11 mouse cellular contexts compared by ENCODE assay signal in genomic region chr10:93123310-93123709, GRCm38 (mm10). TPM values are rescaled to one million over a fixed set of nuclear protein-coding genes. Genes with fewer than 3 reads are reported as not detected.
DNase-seq lines count a peak whose midpoint lies in the region; ATAC-seq and TF ChIP-seq lines count a peak whose summit lies in the region.
"Had no signal": no experiment of that assay in that cellular context is flagged by ENCODE, and none has a peak within 500 bp of the region (broad histone marks: within the 10 kb centered on the region; RNA-seq: fewer than 3 reads in every experiment).

No protein-coding gene starts in this region.

- H3K9ac ChIP-seq in intestine, embryonic 15.5 days, result no peak overlapping the region
- H3K9ac ChIP-seq in intestine, embryonic 16.5 days (ENCODE audit: low read depth, low read length), result no peak overlapping the region
- H3K9ac ChIP-seq in stomach, embryonic 15.5 days, result no peak overlapping the region
- no peak overlapping the region for H3K9ac ChIP-seq in stomach, postnatal 0 days (ENCODE audit: low read length)
- no peak overlapping the region for H3K9ac ChIP-seq in heart, postnatal 0 days (replicated peaks; ENCODE audit: low read depth, low read length)
- H3K9ac ChIP-seq: limb, embryonic 12.5 days had no signal

- no peak for TF ChIP-seq CTCF in stomach, postnatal 0 days (IDR thresholded peaks at IDR 0.05; ENCODE audit: low read depth)
- TF ChIP-seq CTCF in heart, postnatal 0 days (IDR thresholded peaks at IDR 0.05; ENCODE audit: low read depth), result no peak

- no peaks in the 10 kb centered on the region for H3K4me1 ChIP-seq in intestine, embryonic 15.5 days (replicated peaks)
- H3K4me1 ChIP-seq in intestine, embryonic 16.5 days (ENCODE audit: control insufficient read depth, insufficient read depth, low read length), result no peaks in the 10 kb centered on the region
- peaks cover 4% of the 10 kb centered on the region; the same call in 1 of the 2 replicates for H3K4me1 ChIP-seq in stomach, embryonic 15.5 days
- no peaks in the 10 kb centered on the region for H3K4me1 ChIP-seq in stomach, postnatal 0 days (replicated peaks; ENCODE audit: control insufficient read depth, insufficient read depth)
- no peaks in the 10 kb centered on the region for H3K4me1 ChIP-seq in heart, postnatal 0 days (ENCODE audit: control insufficient read depth, insufficient read depth)

- no peaks in the 10 kb centered on the region for H3K27me3 ChIP-seq in intestine, embryonic 15.5 days (replicated peaks)
- no peaks in the 10 kb centered on the region for H3K27me3 ChIP-seq in intestine, embryonic 16.5 days (replicated peaks; ENCODE audit: control insufficient read depth, insufficient read depth, low read length)
- H3K27me3 ChIP-seq in stomach, embryonic 15.5 days (replicated peaks), result no peaks in the 10 kb centered on the region
- H3K27me3 ChIP-seq in stomach, postnatal 0 days (ENCODE audit: control insufficient read depth, insufficient read depth, low read length), result no peaks in the 10 kb centered on the region
- H3K27me3 ChIP-seq in heart, postnatal 0 days (ENCODE audit: control insufficient read depth, insufficient read depth, low read length), result no peaks in the 10 kb centered on the region
- H3K27me3 ChIP-seq: limb, embryonic 12.5 days had no signal

- no peak for DNase-seq in stomach, postnatal 0 days (ENCODE audit: low spot score)
- no peak for DNase-seq in heart, postnatal 0 days (ENCODE audit: low spot score)
- DNase-seq in thymus, postnatal 4 days, result peak; percentile 28
- no peak for DNase-seq in retina, postnatal 1 day
- DNase-seq: adrenal gland, postnatal 10 days; cerebellum, postnatal 10 days; gastrocnemius, postnatal 36 days had no signal

- TF ChIP-seq EP300 in stomach, postnatal 0 days (optimal IDR thresholded peaks at IDR 0.05), result no peak
- no peak for TF ChIP-seq EP300 in heart, postnatal 0 days (IDR thresholded peaks at IDR 0.05; ENCODE audit: low read depth)

- no peaks in the 10 kb centered on the region for H3K36me3 ChIP-seq in intestine, embryonic 15.5 days
- no peaks in the 10 kb centered on the region for H3K36me3 ChIP-seq in intestine, embryonic 16.5 days (ENCODE audit: control insufficient read depth, insufficient read depth, low read length)
- no peaks in the 10 kb centered on the region for H3K36me3 ChIP-seq in stomach, embryonic 15.5 days
- H3K36me3 ChIP-seq in stomach, postnatal 0 days (ENCODE audit: control insufficient read depth, insufficient read depth, low read length), result no peaks in the 10 kb centered on the region
- no peaks in the 10 kb centered on the region for H3K36me3 ChIP-seq in heart, postnatal 0 days (replicated peaks; ENCODE audit: control insufficient read depth, insufficient read depth, low read length)
- H3K36me3 ChIP-seq: limb, embryonic 12.5 days had no signal

- no peak for ATAC-seq in intestine, embryonic 15.5 days
- no peak for ATAC-seq in intestine, embryonic 16.5 days
- ATAC-seq in stomach, embryonic 15.5 days (ENCODE audit: insufficient read depth, low FRiP score, low read depth), result no peak
- ATAC-seq in stomach, postnatal 0 days (ENCODE audit: low FRiP score, low TSS enrichment), result no peak
- no peak for ATAC-seq in heart, postnatal 0 days (ENCODE audit: insufficient read depth, low read depth)

- H3K9me3 ChIP-seq in intestine, embryonic 15.5 days, result no peaks in the 10 kb centered on the region
- no peaks in the 10 kb centered on the region for H3K9me3 ChIP-seq in intestine, embryonic 16.5 days (ENCODE audit: control insufficient read depth, low read length)
- no peaks in the 10 kb centered on the region for H3K9me3 ChIP-seq in stomach, embryonic 15.5 days
- H3K9me3 ChIP-seq in stomach, postnatal 0 days (ENCODE audit: control insufficient read depth, low read length), result no peaks in the 10 kb centered on the region
- H3K9me3 ChIP-seq in heart, postnatal 0 days (replicated peaks; ENCODE audit: control insufficient read depth, low read length), result no peaks in the 10 kb centered on the region
- H3K9me3 ChIP-seq: limb, embryonic 12.5 days had no signal

- whole genome bisulfite sequencing in intestine, embryonic 15.5 days, result 79% methylated on average over 4 of the region's 4 CpGs
- WGBS in intestine, embryonic 16.5 days, result 80% methylated on average over 4 of the region's 4 CpGs
- 74% methylated on average over 4 of the region's 4 CpGs for WGBS in stomach, embryonic 15.5 days
- WGBS in stomach, postnatal 0 days, result 78% methylated on average over 4 of the region's 4 CpGs
- 60% methylated on average over 4 of the region's 4 CpGs for WGBS in heart, postnatal 0 days

- H3K4me3 ChIP-seq in intestine, embryonic 15.5 days (replicated peaks), result no peak overlapping the region
- no peak overlapping the region for H3K4me3 ChIP-seq in intestine, embryonic 16.5 days (ENCODE audit: low read length)
- H3K4me3 ChIP-seq in stomach, embryonic 15.5 days (replicated peaks), result no peak overlapping the region
- H3K4me3 ChIP-seq in stomach, postnatal 0 days (ENCODE audit: low read depth, low read length), result no peak overlapping the region
- H3K4me3 ChIP-seq in heart, postnatal 0 days (ENCODE audit: low read depth, low read length), result no peak overlapping the region; the same call in 1 of the 2 replicates
- H3K4me3 ChIP-seq: limb, embryonic 12.5 days had no signal

- peak overlapping the region; percentile 60; the same call in 1 of the 2 replicates for H3K27ac ChIP-seq in intestine, embryonic 15.5 days
- no peak overlapping the region for H3K27ac ChIP-seq in intestine, embryonic 16.5 days (ENCODE audit: low read length)
- H3K27ac ChIP-seq in stomach, embryonic 15.5 days, result peak overlapping the region; percentile 71; the same call in 1 of the 2 replicates
- H3K27ac ChIP-seq in stomach, postnatal 0 days (replicated peaks), result no peak overlapping the region
- peak overlapping the region; percentile 86 for H3K27ac ChIP-seq in heart, postnatal 0 days (ENCODE audit: low read depth)

- H3K4me2 ChIP-seq in intestine, embryonic 15.5 days (replicated peaks), result no peak overlapping the region
- H3K4me2 ChIP-seq in intestine, embryonic 16.5 days (ENCODE audit: low read depth, low read length), result no peak overlapping the region
- no peak overlapping the region for H3K4me2 ChIP-seq in stomach, embryonic 15.5 days
- H3K4me2 ChIP-seq in stomach, postnatal 0 days (replicated peaks; ENCODE audit: low read depth), result no peak overlapping the region
- peak overlapping the region; percentile 47; the same call in 1 of the 2 replicates for H3K4me2 ChIP-seq in heart, postnatal 0 days (ENCODE audit: low read depth, low read length)
- H3K4me2 ChIP-seq: limb, embryonic 12.5 days had no signal

RNA-seq across cellular contexts. Expression of gene Cdk17, which starts 37.4 kb away (rescaled TPM):
- 13.6 and 14.0 TPM in 2 replicates for polyA plus RNA-seq in intestine, embryonic 15.5 days (2015; fragmentation: Nextera tagmentation; extraction: Ambion mirVana)
- 8.3 and 8.9 TPM in 2 replicates for polyA plus RNA-seq in intestine, embryonic 16.5 days (2015; fragmentation: Nextera tagmentation; extraction: Ambion mirVana)
- 15.8 and 17.6 TPM in 2 replicates for polyA plus RNA-seq in stomach, embryonic 15.5 days (2015; fragmentation: Nextera tagmentation; extraction: Ambion mirVana)
- polyA plus RNA-seq in stomach, postnatal 0 days (2015; fragmentation: Nextera tagmentation; extraction: Ambion mirVana), result 8.2 and 8.6 TPM in 2 replicates
- total RNA-seq in heart, postnatal 0 days (2014; rRNA removed; ENCODE audit: low replicate concordance), result 40.2 and 41.2 TPM in 2 replicates
- polyA plus RNA-seq in heart, postnatal 0 days (2015; fragmentation: Nextera tagmentation; extraction: Ambion mirVana), result 11.9 and 12.3 TPM in 2 replicates

RNA-seq across cellular contexts. Expression of gene Cfap54, which starts 41.9 kb away (rescaled TPM):
- polyA plus RNA-seq in intestine, embryonic 15.5 days (2015; fragmentation: Nextera tagmentation; extraction: Ambion mirVana), result 0.16 TPM in 2 replicates
- polyA plus RNA-seq in intestine, embryonic 16.5 days (2015; fragmentation: Nextera tagmentation; extraction: Ambion mirVana), result 0.05 and 0.09 TPM in 2 replicates
- polyA plus RNA-seq in stomach, embryonic 15.5 days (2015; fragmentation: Nextera tagmentation; extraction: Ambion mirVana), result 0.21 and 0.26 TPM in 2 replicates
- 0.12 TPM in 1 of 2 replicates, not detected in the other for polyA plus RNA-seq in stomach, postnatal 0 days (2015; fragmentation: Nextera tagmentation; extraction: Ambion mirVana)
- under 0.01 TPM in 1 of 2 replicates, not detected in the other for total RNA-seq in heart, postnatal 0 days (2014; rRNA removed; ENCODE audit: low replicate concordance)
- 0.22 and 0.49 TPM in 2 replicates for polyA plus RNA-seq in heart, postnatal 0 days (2015; fragmentation: Nextera tagmentation; extraction: Ambion mirVana)

Comparison
In these comparisons a context has a peak if more than half of its experiments do, and no peak if none do; other contexts are left out.
1. H3K27ac ChIP-seq: peak in intestine, embryonic 15.5 days (single experiment), stomach, embryonic 15.5 days (single experiment) and heart, postnatal 0 days (single experiment); none in intestine, embryonic 16.5 days (single experiment) and stomach, postnatal 0 days (single experiment).